ENCODE assay signal across 8 mouse cellular contexts in the genomic region with DNA sequence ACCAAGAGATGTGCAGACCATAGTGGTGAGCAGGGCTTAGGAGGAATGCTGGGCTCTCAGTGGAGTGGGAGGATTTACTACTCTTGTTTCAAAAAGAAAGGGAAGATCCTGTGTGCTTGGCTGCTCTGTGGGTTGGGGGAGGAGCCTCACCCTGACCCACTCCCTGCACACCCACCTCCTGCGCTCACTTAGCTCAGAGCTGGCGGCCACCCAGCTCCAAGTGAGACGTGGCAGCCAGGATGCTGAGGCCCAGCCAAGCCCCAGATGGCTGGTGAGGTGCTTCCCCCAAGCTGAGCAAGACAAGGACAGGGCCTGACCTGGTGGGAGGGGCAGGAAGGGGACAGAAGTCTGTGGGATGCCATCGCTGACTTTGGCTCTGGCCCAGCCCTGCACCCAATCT. TPM values are rescaled to one million over a fixed set of nuclear protein-coding genes. Genes with fewer than 3 reads are reported as not detected.
DNase-seq lines count a peak whose midpoint lies in the region; ATAC-seq lines count a peak whose summit lies in the region.

No protein-coding gene starts in this region.

- H3K27ac ChIP-seq in forebrain, embryonic 13.5 days, result no peak overlapping the region
- H3K27ac ChIP-seq in forebrain, embryonic 11.5 days (ENCODE audit: low read depth, low read length), result no peak overlapping the region
- peak overlapping the region; percentile 41; the same call in 1 of the 2 replicates for H3K27ac ChIP-seq in kidney, embryonic 15.5 days
- H3K27ac ChIP-seq in limb, embryonic 11.5 days (replicated peaks; ENCODE audit: low read depth, low read length), result no peak overlapping the region

- H3K27me3 ChIP-seq in forebrain, embryonic 13.5 days, result no peaks in the 10 kb centered on the region
- no peaks in the 10 kb centered on the region for H3K27me3 ChIP-seq in forebrain, embryonic 11.5 days (ENCODE audit: control insufficient read depth, insufficient read depth, low read length)
- no peaks in the 10 kb centered on the region for H3K27me3 ChIP-seq in kidney, embryonic 15.5 days
- no peaks in the 10 kb centered on the region for H3K27me3 ChIP-seq in limb, embryonic 11.5 days (ENCODE audit: control insufficient read depth, insufficient read depth, low read length)

- H3K9ac ChIP-seq in forebrain, embryonic 13.5 days, result no peak overlapping the region
- H3K9ac ChIP-seq in forebrain, embryonic 11.5 days (ENCODE audit: low read length), result no peak overlapping the region
- H3K9ac ChIP-seq in kidney, embryonic 15.5 days, result no peak overlapping the region
- no peak overlapping the region for H3K9ac ChIP-seq in limb, embryonic 11.5 days (ENCODE audit: low read length)

- ATAC-seq in forebrain, embryonic 13.5 days, result peak; percentile 79
- no peak for ATAC-seq in forebrain, embryonic 11.5 days (replicated peaks; ENCODE audit: low FRiP score)
- ATAC-seq in cerebellum, adult (ENCODE audit: insufficient number of reproducible peaks, low FRiP score, low TSS enrichment), result peak; percentile 67
- ATAC-seq in kidney, embryonic 15.5 days (replicated peaks; ENCODE audit: low FRiP score), result peak; percentile 83
- 0 out of 2 replicates have a peak, but pooled peaks have one; percentile 31 for ATAC-seq in limb, embryonic 11.5 days (ENCODE audit: insufficient number of reproducible peaks, low FRiP score, low TSS enrichment, low read depth)

- no peak overlapping the region for H3K4me2 ChIP-seq in forebrain, embryonic 13.5 days
- H3K4me2 ChIP-seq in forebrain, embryonic 11.5 days (ENCODE audit: low read depth, low read length, severe bottlenecking), result no peak overlapping the region
- no peak overlapping the region for H3K4me2 ChIP-seq in kidney, embryonic 15.5 days
- H3K4me2 ChIP-seq in limb, embryonic 11.5 days (ENCODE audit: low read depth, severe bottlenecking), result no peak overlapping the region

- H3K9me3 ChIP-seq in forebrain, embryonic 13.5 days (replicated peaks), result no peaks in the 10 kb centered on the region
- no peaks in the 10 kb centered on the region for H3K9me3 ChIP-seq in forebrain, embryonic 11.5 days (ENCODE audit: control insufficient read depth, low read length)
- no peaks in the 10 kb centered on the region for H3K9me3 ChIP-seq in kidney, embryonic 15.5 days (replicated peaks)
- H3K9me3 ChIP-seq in limb, embryonic 11.5 days (ENCODE audit: control insufficient read depth, low read length), result no peaks in the 10 kb centered on the region

- H3K4me1 ChIP-seq in forebrain, embryonic 13.5 days, result peaks cover 22% of the 10 kb centered on the region
- H3K4me1 ChIP-seq in forebrain, embryonic 11.5 days (replicated peaks; ENCODE audit: control insufficient read depth, insufficient read depth, low read length), result peaks cover 5% of the 10 kb centered on the region; the same call in 1 of the 2 replicates
- peaks cover 34% of the 10 kb centered on the region for H3K4me1 ChIP-seq in kidney, embryonic 15.5 days
- H3K4me1 ChIP-seq in limb, embryonic 11.5 days (ENCODE audit: control insufficient read depth, insufficient read depth, low read length), result no peaks in the 10 kb centered on the region

- H3K36me3 ChIP-seq in forebrain, embryonic 13.5 days (ENCODE audit: poor library complexity, severe bottlenecking), result no peaks in the 10 kb centered on the region
- no peaks in the 10 kb centered on the region for H3K36me3 ChIP-seq in forebrain, embryonic 11.5 days (ENCODE audit: control insufficient read depth, insufficient read depth, low read length)
- no peaks in the 10 kb centered on the region for H3K36me3 ChIP-seq in kidney, embryonic 15.5 days
- H3K36me3 ChIP-seq in limb, embryonic 11.5 days (ENCODE audit: control insufficient read depth, insufficient read depth, low read length), result no peaks in the 10 kb centered on the region

- no peak for DNase-seq in forebrain, embryonic 11.5 days (ENCODE audit: low spot score)
- DNase-seq in gastrocnemius, postnatal 10 days, result peak; percentile 73
- no peak for DNase-seq in limb, embryonic 11.5 days (ENCODE audit: low spot score)
- peak; percentile 75 for DNase-seq in ovary, adult 18-20 months (ENCODE audit: low spot score)
- peak; percentile 27 to 76 for DNase-seq in urinary bladder, postnatal 36 days (ENCODE audit: low spot score in 2 of 2)

- no peak overlapping the region for H3K4me3 ChIP-seq in forebrain, embryonic 13.5 days
- no peak overlapping the region for H3K4me3 ChIP-seq in forebrain, embryonic 11.5 days (ENCODE audit: low read depth, low read length)
- no peak overlapping the region for H3K4me3 ChIP-seq in kidney, embryonic 15.5 days (replicated peaks)
- no peak overlapping the region for H3K4me3 ChIP-seq in limb, embryonic 11.5 days (ENCODE audit: low read depth, low read length)

- 50% methylated on average over 4 of the region's 4 CpGs for WGBS in forebrain, embryonic 13.5 days
- WGBS in forebrain, embryonic 11.5 days, result 64% methylated on average over 4 of the region's 4 CpGs
- 14% methylated on average over 4 of the region's 4 CpGs for WGBS in kidney, embryonic 15.5 days
- WGBS in limb, embryonic 11.5 days, result 60% methylated on average over 4 of the region's 4 CpGs

RNA-seq across cellular contexts. Expression of a gene that starts 30.4 kb away (rescaled TPM):
- 0.65 and 0.96 TPM in 2 replicates for polyA plus RNA-seq in forebrain, embryonic 13.5 days (2015; fragmentation: Nextera tagmentation; extraction: Ambion mirVana)
- 1.0 and 1.6 TPM in 2 replicates for polyA plus RNA-seq in forebrain, embryonic 11.5 days (2014; fragmentation: Nextera tagmentation; extraction: Ambion mirVana)
- 10 to 100 TPM; 27.3 to 37.4 TPM for total RNA-seq in gastrocnemius, postnatal 10 days (2021)
- 4.7 and 5.8 TPM in 2 replicates for polyA plus RNA-seq in kidney, embryonic 15.5 days (2015; fragmentation: Nextera tagmentation; extraction: Ambion mirVana)
- polyA plus RNA-seq in limb, embryonic 11.5 days (2014; fragmentation: Nextera tagmentation; extraction: Ambion mirVana), result 0.61 and 1.0 TPM in 2 replicates

Comparison
In these comparisons a context has a peak if more than half of its experiments do, and no peak if none do; other contexts are left out.
1. DNase-seq: peak in gastrocnemius, postnatal 10 days (single experiment), ovary, adult 18-20 months (single experiment) and urinary bladder, postnatal 36 days (2 of 2); none in forebrain, embryonic 11.5 days (single experiment) and limb, embryonic 11.5 days (single experiment).